Mouse (Mus musculus) forebrain, postnatal 0 days (tissue): ENCODE measurements around the gene Ttc8. TPM values are rescaled to one million over a fixed set of nuclear protein-coding genes. Genes with fewer than 3 reads are reported as not detected.

Experiments used
- ATAC-seq: fragments of 200-750 bp; cut with Nextera tagmentation; 2 replicates; pipeline ENCODE4 v1.8.0; 2017; ENCODE audit warnings: mild to moderate bottlenecking, moderate library complexity
- DNase-seq: peaks from one replicate; pipeline ENCODE4 v3.0.0-alpha.2; 2015
- H3K27ac ChIP-seq: fragments of 300-500 bp; sonication (generic); 2 replicates; pipeline ENCODE4 v1.5.1; 2014; ENCODE audit warnings: low read depth, mild to moderate bottlenecking, antibody characterized with exemption, low read length, moderate library complexity, mixed read lengths
- H3K27me3 ChIP-seq: fragments of 300-500 bp; sonication (generic); 2 replicates; pipeline ENCODE4 v1.6.1; 2014; ENCODE audit warnings: mild to moderate bottlenecking, low read length, mixed read lengths; ENCODE audit not compliant: insufficient read depth
- H3K36me3 ChIP-seq: fragments of 300-500 bp; sonication (generic); 2 replicates; pipeline ENCODE4 v1.6.1; 2014; ENCODE audit warnings: mild to moderate bottlenecking, moderate library complexity; ENCODE audit not compliant: insufficient read depth
- H3K4me1 ChIP-seq: fragments of 300-500 bp; sonication (generic); 2 replicates; pipeline ENCODE4 v1.6.1; 2014; ENCODE audit warnings: antibody characterized with exemption; ENCODE audit not compliant: insufficient read depth
- H3K4me2 ChIP-seq: fragments of 300-500 bp; sonication (generic); 2 replicates; pipeline ENCODE4 v1.6.1; 2014; ENCODE audit warnings: low read depth, mild to moderate bottlenecking, moderate library complexity
- H3K4me3 ChIP-seq: fragments of 300-500 bp; sonication (generic); 2 replicates; pipeline ENCODE4 v1.5.1; 2014; ENCODE audit warnings: low read depth, low read length, mixed read lengths
- H3K9ac ChIP-seq: fragments of 300-500 bp; sonication (generic); 2 replicates; pipeline ENCODE4 v1.6.1; 2014; ENCODE audit warnings: mild to moderate bottlenecking
- H3K9me3 ChIP-seq: fragments of 300-500 bp; sonication (generic); 2 replicates; pipeline ENCODE4 v1.6.1; 2016; ENCODE audit warnings: low read length
- CTCF ChIP-seq: sonication (generic); IDR thresholded peaks from 2 replicates; pipeline ENCODE4 v1.5.1; 2016; ENCODE audit warnings: antibody characterized with exemption, control low read depth, low read depth
- WGBS: fragments of 180-500 bp; shearing (Covaris S2); extraction: QIAGEN DNeasy Blood & Tissue Kit; methylation state at CpG from one replicate; pipeline ENCODE4 v1.1.7; 2014; 5-methylcytosine and 5-hydroxymethylcytosine counted together
- polyA plus RNA-seq: library from polyadenylated mRNA; unstranded; fragments of >200 nt; fragmentation: Nextera tagmentation; extraction: Ambion mirVana; gene quantifications from 2 replicates; pipeline ENCODE4 v1.2.1, GENCODE M21; 2015
- total RNA-seq: library from RNA; depleted of rRNA; stranded (reverse); fragments of >200 nt; gene quantifications from 2 replicates; pipeline ENCODE4 v1.2.3, GENCODE M21; 2014

Gene Ttc8
- total and polyA plus RNA-seq, 2 experiments from 2014 or later = 22.7 to 28.5 TPM

- 94% methylated on average over 2 of the region's 2 CpGs for whole genome bisulfite sequencing
- ATAC-seq = no peak
- Histone ChIP-seq H3K27ac (no peak overlapping the region), H3K9ac (no peak overlapping the region), H3K9me3 (no peaks in the 10 kb centered on the region), H3K27me3 (no peaks in the 10 kb centered on the region), H3K4me1 (peaks cover 3% of the 10 kb centered on the region; the same call in 1 of the 2 replicates), H3K4me2 (no peak overlapping the region), H3K36me3 (no peaks in the 10 kb centered on the region), H3K4me3 (no peak overlapping the region)
- no peak for DNase-seq
- no peak for TF ChIP-seq CTCF
Measured at GRCm38 (mm10) chr12:98993736-98994135, 73.4 kb downstream of the Ttc8 start.

DNA sequence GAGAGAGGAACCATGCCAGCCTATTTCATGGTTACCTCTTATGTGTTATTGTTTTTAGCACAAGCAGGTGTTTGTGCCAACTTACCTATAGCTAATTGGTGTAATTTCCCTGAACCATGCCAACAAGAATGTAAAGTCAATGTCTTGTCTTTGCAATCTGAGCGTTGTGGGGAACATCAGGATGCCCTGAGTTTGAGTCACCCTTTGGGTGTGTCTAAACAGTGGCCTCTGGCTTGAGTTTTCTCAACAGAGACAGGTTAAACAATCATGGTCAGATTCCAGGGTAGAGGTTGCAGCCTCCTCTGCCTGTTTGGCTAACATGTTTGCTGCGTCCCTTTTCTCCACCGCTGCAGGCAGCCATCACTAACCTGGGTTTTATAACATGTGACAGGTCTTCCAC lies 74.0 kb downstream of the Ttc8 start:
- no peaks in the 10 kb centered on the region for H3K9me3 ChIP-seq
- H3K4me1 ChIP-seq = peaks cover 3% of the 10 kb centered on the region; the same call in 1 of the 2 replicates
- H3K36me3 ChIP-seq = no peaks in the 10 kb centered on the region
- DNase-seq = no peak
- no peaks in the 10 kb centered on the region for H3K27me3 ChIP-seq
- 86% methylated on average over 3 of the region's 3 CpGs for WGBS
- no peak overlapping the region for H3K27ac ChIP-seq
- no peak overlapping the region for H3K4me2 ChIP-seq
- H3K4me3 ChIP-seq = no peak overlapping the region
- TF ChIP-seq CTCF = no peak
- ATAC-seq = no peak
- no peak overlapping the region for H3K9ac ChIP-seq

DNA sequence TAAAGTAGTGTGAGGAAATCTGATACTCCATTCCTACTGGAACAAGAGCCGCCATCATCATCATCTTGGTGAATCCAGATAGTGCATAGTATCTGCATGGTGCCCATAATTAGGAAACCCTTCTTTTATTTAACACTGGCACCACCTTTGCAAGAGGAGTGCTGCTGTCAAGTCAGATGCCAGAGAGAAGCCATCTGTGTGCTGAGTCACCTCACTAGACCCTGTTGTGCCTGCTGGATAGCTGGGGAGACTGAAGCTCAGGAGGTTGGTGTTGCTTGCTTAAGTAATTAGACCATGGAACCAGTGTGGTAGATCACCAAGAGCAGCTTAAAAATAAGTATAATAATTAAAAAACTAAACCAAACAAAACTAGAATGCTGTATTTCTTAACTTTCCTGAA lies 75.5 kb downstream of the Ttc8 start:
- no peaks in the 10 kb centered on the region for H3K36me3 ChIP-seq
- DNase-seq (no peak), ATAC-seq (no peak)
- H3K4me1 ChIP-seq = peaks cover 3% of the 10 kb centered on the region; the same call in 1 of the 2 replicates
- H3K27ac ChIP-seq = no peak overlapping the region
- H3K4me3 ChIP-seq = no peak overlapping the region
- no peak overlapping the region for H3K9ac ChIP-seq
- 90% methylated on average over 1 of the region's 1 CpGs for WGBS
- no peak overlapping the region for H3K4me2 ChIP-seq
- no peak for TF ChIP-seq CTCF
- no peaks in the 10 kb centered on the region for H3K9me3 ChIP-seq
- no peaks in the 10 kb centered on the region for H3K27me3 ChIP-seq

GRCm38 (mm10) chr12:98996581-98996988 lies 76.2 kb downstream of the Ttc8 start:
- Histone ChIP-seq H3K9ac (no peak overlapping the region), H3K4me1 (no peaks in the 10 kb centered on the region), H3K27ac (no peak overlapping the region), H3K9me3 (no peaks in the 10 kb centered on the region), H3K27me3 (no peaks in the 10 kb centered on the region), H3K4me2 (no peak overlapping the region), H3K36me3 (no peaks in the 10 kb centered on the region), H3K4me3 (no peak overlapping the region)
- no peak for TF ChIP-seq CTCF
- 29% methylated on average over 6 of the region's 6 CpGs for whole genome bisulfite sequencing
- ATAC-seq = no peak
- DNase-seq = no peak

GRCm38 (mm10) chr12:98997046-98997445 lies 76.7 kb downstream of the Ttc8 start:
- Histone ChIP-seq H3K27me3 (no peaks in the 10 kb centered on the region), H3K4me3 (no peak overlapping the region), H3K27ac (no peak overlapping the region), H3K9me3 (no peaks in the 10 kb centered on the region), H3K9ac (no peak overlapping the region), H3K4me1 (no peaks in the 10 kb centered on the region), H3K4me2 (no peak overlapping the region), H3K36me3 (no peaks in the 10 kb centered on the region)
- no peak for TF ChIP-seq CTCF
- 96% methylated on average over 5 of the region's 5 CpGs for WGBS
- no peak for ATAC-seq
- DNase-seq = no peak

GRCm38 (mm10) chr12:98998662-98999428 lies 78.5 kb downstream of the Ttc8 start:
- H3K9ac ChIP-seq = no peak overlapping the region
- no peak for ATAC-seq
- 87% methylated on average over 10 of the region's 10 CpGs for WGBS

DNA sequence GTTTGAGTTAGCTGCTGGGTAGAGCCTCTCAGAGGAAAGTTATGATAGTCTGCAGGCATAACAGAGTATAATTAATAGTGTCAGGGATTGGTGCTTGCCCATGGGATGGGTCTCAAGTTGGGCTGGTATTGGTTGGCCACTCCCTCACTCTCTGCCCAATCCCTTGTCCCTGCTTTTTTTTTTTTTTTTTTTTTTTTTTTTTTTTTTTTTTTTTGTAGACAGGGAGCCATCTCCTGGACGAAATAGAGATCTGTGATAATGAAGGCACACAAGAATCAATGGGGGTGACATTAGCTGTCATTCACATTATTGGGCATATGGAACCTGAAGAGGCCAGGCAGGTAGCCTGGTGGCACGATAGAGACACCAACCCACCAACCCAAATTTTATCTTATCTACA lies 79.9 kb downstream of the Ttc8 start:
- Histone ChIP-seq H3K9ac (no peak overlapping the region), H3K36me3 (no peaks in the 10 kb centered on the region), H3K27ac (no peak overlapping the region), H3K4me1 (no peaks in the 10 kb centered on the region), H3K27me3 (no peaks in the 10 kb centered on the region), H3K9me3 (no peaks in the 10 kb centered on the region), H3K4me2 (no peak overlapping the region), H3K4me3 (no peak overlapping the region)
- DNase-seq (no peak), ATAC-seq (no peak)
- 84% methylated on average over 2 of the region's 2 CpGs for WGBS
- TF ChIP-seq CTCF = no peak

More at GRCm38 (mm10) chr12:98998662-98999428, 78.5 kb downstream of the Ttc8 start:
- no peak for DNase-seq
- TF ChIP-seq CTCF = no peak
- H3K4me1 ChIP-seq = no peaks in the 10 kb centered on the region
- H3K4me3 ChIP-seq = no peak overlapping the region
- no peaks in the 10 kb centered on the region for H3K9me3 ChIP-seq
- no peak overlapping the region for H3K4me2 ChIP-seq
- no peak overlapping the region for H3K27ac ChIP-seq
- H3K27me3 ChIP-seq = no peaks in the 10 kb centered on the region
- H3K36me3 ChIP-seq = no peaks in the 10 kb centered on the region
